Mouse (Mus musculus): ENCODE measurements around the gene Ubn1. TPM values are rescaled to one million over a fixed set of nuclear protein-coding genes. Genes with fewer than 3 reads are reported as not detected.

The Ubn1 gene
- total and polyA plus RNA-seq, 2 experiments, result 11.5 to 15.6 TPM

DNA sequence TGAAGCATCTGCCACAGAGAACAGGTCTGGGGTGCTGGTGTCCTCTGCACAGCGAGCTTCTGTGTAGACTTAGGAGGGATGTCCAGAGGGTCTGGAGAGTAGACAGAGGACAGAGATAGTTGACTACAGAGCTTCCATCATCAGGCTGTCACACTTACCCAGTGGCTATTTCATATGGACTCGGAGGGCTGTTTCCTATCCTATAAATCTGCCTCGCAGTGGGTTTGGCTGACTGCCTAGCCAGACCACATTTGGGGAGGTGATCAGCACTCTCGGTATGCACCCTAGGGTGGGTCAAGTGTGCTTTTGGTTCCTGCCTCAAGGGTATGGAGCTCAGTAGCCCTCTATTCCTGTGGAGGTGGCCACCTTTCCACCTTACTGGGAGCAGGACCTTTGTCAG lies 35.3 kb downstream of the Ubn1 start:
- TF ChIP-seq CTCF (IDR thresholded peaks at IDR 0.05; ENCODE audit: low read depth, low read length), result no peak
- no peak for TF ChIP-seq POLR2A (IDR thresholded peaks at IDR 0.05; ENCODE audit: extremely low read depth, insufficient read depth, low read length)
- Histone ChIP-seq H3K27ac (replicated peaks; ENCODE audit: insufficient read depth, low read depth, low read length) (no peak overlapping the region), H3K36me3 (ENCODE audit: control insufficient read depth, insufficient read depth, low read length) (peaks cover 39% of the 10 kb centered on the region), H3K79me2 (ENCODE audit: control insufficient read depth, insufficient read depth, low read length) (no peaks in the 10 kb centered on the region), H3K27me3 (ENCODE audit: control insufficient read depth, insufficient read depth, low read length) (no peaks in the 10 kb centered on the region), H3K4me1 (ENCODE audit: control insufficient read depth, insufficient read depth, low read length) (no peaks in the 10 kb centered on the region), H3K4me3 (ENCODE audit: insufficient read depth, low read depth, low read length) (no peak overlapping the region), H3K9ac (ENCODE audit: low read depth, low read length) (no peak overlapping the region)
- 94% methylated on average over 4 of the region's 4 CpGs for WGBS
- no peak for DNase-seq (ENCODE audit: extremely low read depth, low read depth, low spot score)

DNA sequence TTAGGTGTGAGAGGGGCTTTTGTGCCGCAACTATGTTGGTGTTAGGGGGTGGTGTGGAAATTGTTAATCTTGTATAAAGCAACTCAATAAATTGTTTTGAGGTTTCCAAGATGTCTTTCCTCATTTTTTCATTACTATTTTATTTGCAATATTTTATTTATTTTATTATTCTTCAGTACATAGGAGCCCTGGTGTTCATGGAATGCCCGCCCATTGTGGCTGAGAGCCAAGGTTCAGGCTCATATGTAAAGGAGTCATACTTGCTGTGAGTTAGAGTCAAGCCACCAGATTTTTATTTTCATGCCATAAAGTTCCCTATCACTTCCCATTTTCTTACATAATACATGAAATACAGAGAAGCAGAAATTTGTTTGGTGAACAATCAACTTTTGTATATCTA lies 36.3 kb downstream of the Ubn1 start:
- TF ChIP-seq POLR2A (IDR thresholded peaks at IDR 0.05; ENCODE audit: extremely low read depth, insufficient read depth, low read length), result no peak
- TF ChIP-seq CTCF (IDR thresholded peaks at IDR 0.05; ENCODE audit: low read depth, low read length), result no peak
- DNase-seq (ENCODE audit: extremely low read depth, low read depth, low spot score), result no peak
- Histone ChIP-seq H3K4me1 (ENCODE audit: control insufficient read depth, insufficient read depth, low read length) (no peaks in the 10 kb centered on the region), H3K36me3 (ENCODE audit: control insufficient read depth, insufficient read depth, low read length) (peaks cover 35% of the 10 kb centered on the region), H3K27ac (replicated peaks; ENCODE audit: insufficient read depth, low read depth, low read length) (no peak overlapping the region), H3K79me2 (ENCODE audit: control insufficient read depth, insufficient read depth, low read length) (no peaks in the 10 kb centered on the region), H3K4me3 (ENCODE audit: insufficient read depth, low read depth, low read length) (no peak overlapping the region), H3K27me3 (ENCODE audit: control insufficient read depth, insufficient read depth, low read length) (no peaks in the 10 kb centered on the region), H3K9ac (ENCODE audit: low read depth, low read length) (no peak overlapping the region)
- WGBS, result 97% methylated on average over 2 of the region's 2 CpGs

DNA sequence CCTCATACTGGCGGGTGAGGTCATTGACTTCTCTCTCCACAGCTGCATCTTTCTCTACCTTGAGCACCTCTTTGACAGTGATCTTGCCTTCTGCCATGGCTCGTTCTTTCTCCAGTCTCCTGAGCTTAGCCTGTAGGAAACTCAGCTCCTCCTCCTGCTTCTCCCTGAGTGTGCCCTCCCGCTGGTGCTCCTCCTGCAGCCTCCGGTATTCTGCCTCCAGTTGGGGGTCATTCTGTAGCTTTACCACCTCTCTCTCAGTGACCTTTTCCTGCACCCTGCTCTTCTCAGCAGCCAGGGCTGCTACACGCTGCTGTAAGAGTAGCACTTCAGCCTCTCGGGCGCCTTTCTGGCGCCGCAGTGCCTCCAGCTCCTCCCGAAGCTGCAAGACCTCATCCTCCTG lies 39.2 kb downstream of the Ubn1 start:
- Histone ChIP-seq H3K36me3 (ENCODE audit: control insufficient read depth, insufficient read depth, low read length) (peaks cover 12% of the 10 kb centered on the region), H3K4me1 (ENCODE audit: control insufficient read depth, insufficient read depth, low read length) (no peaks in the 10 kb centered on the region), H3K4me3 (ENCODE audit: insufficient read depth, low read depth, low read length) (no peak overlapping the region), H3K27ac (replicated peaks; ENCODE audit: insufficient read depth, low read depth, low read length) (no peak overlapping the region), H3K27me3 (ENCODE audit: control insufficient read depth, insufficient read depth, low read length) (no peaks in the 10 kb centered on the region), H3K79me2 (ENCODE audit: control insufficient read depth, insufficient read depth, low read length) (no peaks in the 10 kb centered on the region), H3K9ac (ENCODE audit: low read depth, low read length) (no peak overlapping the region)
- TF ChIP-seq CTCF (IDR thresholded peaks at IDR 0.05; ENCODE audit: low read depth, low read length) (no peak), POLR2A (IDR thresholded peaks at IDR 0.05; ENCODE audit: extremely low read depth, insufficient read depth, low read length) (no peak)
- no peak for DNase-seq (ENCODE audit: extremely low read depth, low read depth, low spot score)
- WGBS, result 81% methylated on average over 10 of the region's 10 CpGs

GRCm38 (mm10) chr16:5093285-5093684 lies 43.4 kb downstream of the Ubn1 start:
- no peak overlapping the region for H3K4me3 ChIP-seq (ENCODE audit: insufficient read depth, low read depth, low read length)
- DNase-seq (ENCODE audit: extremely low read depth, low read depth, low spot score), result no peak
- H3K27ac ChIP-seq (replicated peaks; ENCODE audit: insufficient read depth, low read depth, low read length), result no peak overlapping the region
- TF ChIP-seq CTCF (IDR thresholded peaks at IDR 0.05; ENCODE audit: low read depth, low read length) (no peak), POLR2A (IDR thresholded peaks at IDR 0.05; ENCODE audit: extremely low read depth, insufficient read depth, low read length) (no peak)
- H3K27me3 ChIP-seq (ENCODE audit: control insufficient read depth, insufficient read depth, low read length), result no peaks in the 10 kb centered on the region
- no peak overlapping the region for H3K9ac ChIP-seq (ENCODE audit: low read depth, low read length)
- WGBS, result 84% methylated on average over 5 of the region's 5 CpGs
- H3K36me3 ChIP-seq (ENCODE audit: control insufficient read depth, insufficient read depth, low read length), result no peaks in the 10 kb centered on the region
- no peaks in the 10 kb centered on the region for H3K4me1 ChIP-seq (ENCODE audit: control insufficient read depth, insufficient read depth, low read length)
- no peaks in the 10 kb centered on the region for H3K79me2 ChIP-seq (ENCODE audit: control insufficient read depth, insufficient read depth, low read length)

GRCm38 (mm10) chr16:5096504-5096903 lies 46.6 kb downstream of the Ubn1 start:
- Histone ChIP-seq H3K79me2 (ENCODE audit: control insufficient read depth, insufficient read depth, low read length) (no peaks in the 10 kb centered on the region), H3K27ac (replicated peaks; ENCODE audit: insufficient read depth, low read depth, low read length) (no peak overlapping the region), H3K36me3 (ENCODE audit: control insufficient read depth, insufficient read depth, low read length) (no peaks in the 10 kb centered on the region), H3K9ac (ENCODE audit: low read depth, low read length) (no peak overlapping the region), H3K4me3 (ENCODE audit: insufficient read depth, low read depth, low read length) (no peak overlapping the region), H3K27me3 (ENCODE audit: control insufficient read depth, insufficient read depth, low read length) (no peaks in the 10 kb centered on the region), H3K4me1 (ENCODE audit: control insufficient read depth, insufficient read depth, low read length) (no peaks in the 10 kb centered on the region)
- DNase-seq (ENCODE audit: extremely low read depth, low read depth, low spot score), result no peak
- WGBS, result 91% methylated on average over 8 of the region's 8 CpGs
- TF ChIP-seq POLR2A (IDR thresholded peaks at IDR 0.05; ENCODE audit: extremely low read depth, insufficient read depth, low read length) (no peak), CTCF (IDR thresholded peaks at IDR 0.05; ENCODE audit: low read depth, low read length) (no peak)

GRCm38 (mm10) chr16:5101000-5101399 lies 51.1 kb downstream of the Ubn1 start:
- H3K27ac ChIP-seq (replicated peaks; ENCODE audit: insufficient read depth, low read depth, low read length), result no peak overlapping the region
- 87% methylated on average over 6 of the region's 6 CpGs for WGBS

More at GRCm38 (mm10) chr16:5101000-5101399, 51.1 kb downstream of the Ubn1 start:
- no peak for DNase-seq (ENCODE audit: extremely low read depth, low read depth, low spot score)
- no peak overlapping the region for H3K9ac ChIP-seq (ENCODE audit: low read depth, low read length)
- no peaks in the 10 kb centered on the region for H3K27me3 ChIP-seq (ENCODE audit: control insufficient read depth, insufficient read depth, low read length)
- H3K36me3 ChIP-seq (ENCODE audit: control insufficient read depth, insufficient read depth, low read length), result no peaks in the 10 kb centered on the region
- H3K79me2 ChIP-seq (ENCODE audit: control insufficient read depth, insufficient read depth, low read length), result no peaks in the 10 kb centered on the region
- no peak overlapping the region for H3K4me3 ChIP-seq (ENCODE audit: insufficient read depth, low read depth, low read length)
- H3K4me1 ChIP-seq (ENCODE audit: control insufficient read depth, insufficient read depth, low read length), result no peaks in the 10 kb centered on the region
- TF ChIP-seq POLR2A (IDR thresholded peaks at IDR 0.05; ENCODE audit: extremely low read depth, insufficient read depth, low read length), result no peak
- TF ChIP-seq CTCF (IDR thresholded peaks at IDR 0.05; ENCODE audit: low read depth, low read length), result no peak
